Mouse (Mus musculus) yolk sac, embryonic 10.5 days (tissue): ENCODE measurements at regions not wholly inside any gene's neighbourhood (a gene's known extent, or its start where the extent isn't known, plus 50 kb on each side); places are given as distances from the start of the nearest gene placed in this dataset.
"Not testable (repeated sequence)": the region's sequence is repeated elsewhere in the genome, so short reads cannot be mapped to it uniquely, and the experiment has no call there.

Experiments used
- DNase-seq: peaks from one replicate; pipeline ENCODE4 v3.0.0-alpha.2; 2017; ENCODE audit warnings: low spot score

GRCm38 (mm10) chr15:34027111-34027510 lies 330.6 kb downstream of the 9430069I07Rik start:
- not testable (repeated sequence) for DNase-seq

DNA sequence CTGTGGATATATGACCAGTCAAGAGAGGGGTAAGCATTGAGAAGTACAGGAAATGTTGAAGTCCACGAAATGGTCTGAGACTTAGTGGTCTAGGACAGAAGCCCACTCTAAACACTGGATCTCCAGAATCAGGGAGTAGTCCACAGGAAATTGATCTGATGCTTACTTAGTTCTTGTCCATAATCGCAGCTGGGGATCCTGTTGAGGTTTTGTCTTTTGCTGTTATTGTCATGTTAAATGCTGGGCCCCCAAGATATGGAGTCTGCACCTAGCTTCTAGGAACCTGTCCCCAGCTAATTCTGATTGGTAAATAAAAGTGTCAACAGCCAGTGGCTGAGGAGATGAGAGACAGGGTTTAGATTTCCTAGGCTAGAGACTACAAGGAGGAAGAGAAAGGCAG lies 332.3 kb downstream of the 9430069I07Rik start:
- DNase-seq: no peak

GRCm38 (mm10) chr15:34021857-34022256 lies 335.8 kb downstream of the 9430069I07Rik start:
- peak; percentile 42 for DNase-seq

GRCm38 (mm10) chr15:34016397-34017156 lies 341.1 kb downstream of the 9430069I07Rik start:
- DNase-seq: no peak

GRCm38 (mm10) chr15:34008591-34008990 lies 349.1 kb downstream of the 9430069I07Rik start:
- DNase-seq: no peak

DNA sequence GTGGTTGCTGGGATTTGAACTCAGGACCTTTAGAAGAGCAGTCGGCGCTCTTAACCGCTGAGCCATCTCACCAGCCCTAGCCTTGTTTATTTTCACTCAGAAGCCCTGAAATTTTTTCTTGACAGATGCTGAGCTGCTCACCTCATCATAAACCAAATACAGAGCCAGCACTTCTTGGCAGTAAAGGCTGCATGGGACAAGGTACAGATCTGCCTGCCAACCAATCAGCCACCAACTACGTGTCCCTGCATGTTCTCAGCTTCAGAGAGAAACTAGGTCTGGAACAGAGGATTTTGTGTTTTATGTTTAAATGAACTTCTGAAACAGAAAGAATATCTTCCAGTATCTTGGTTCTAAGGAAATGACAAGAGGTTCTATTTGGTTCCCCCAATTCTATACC lies 365.3 kb downstream of the 9430069I07Rik start:
- DNase-seq: no peak

GRCm38 (mm10) chr15:33975077-33975476 lies 382.6 kb downstream of the 9430069I07Rik start:
- DNase-seq: no peak

DNA sequence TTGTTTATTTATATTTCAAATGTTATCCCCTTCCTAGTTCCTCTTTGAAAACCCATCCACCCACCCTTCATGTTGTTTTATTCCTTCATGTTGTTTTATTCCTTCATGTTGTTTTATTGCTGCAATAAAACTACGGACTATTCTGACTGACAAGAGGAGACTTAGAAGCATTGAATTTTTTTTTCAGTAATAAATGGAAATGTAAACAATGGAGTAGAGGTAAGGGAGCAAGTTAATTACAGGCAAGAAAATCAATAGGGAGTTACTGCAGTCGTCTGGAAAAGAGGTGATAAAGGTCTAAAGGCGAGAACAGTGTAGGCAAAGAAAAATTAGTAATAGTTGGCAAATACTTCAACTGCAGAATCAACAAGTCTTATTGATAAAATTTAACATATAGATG lies 384.2 kb downstream of the 9430069I07Rik start:
- DNase-seq: no peak

- no peak for DNase-seq
Observed at GRCm38 (mm10) chr15:33969409-33969808, 388.3 kb downstream of the 9430069I07Rik start.

- DNase-seq: no peak
Observed at GRCm38 (mm10) chr15:33935013-33935664, 422.5 kb downstream of the 9430069I07Rik start.

DNA sequence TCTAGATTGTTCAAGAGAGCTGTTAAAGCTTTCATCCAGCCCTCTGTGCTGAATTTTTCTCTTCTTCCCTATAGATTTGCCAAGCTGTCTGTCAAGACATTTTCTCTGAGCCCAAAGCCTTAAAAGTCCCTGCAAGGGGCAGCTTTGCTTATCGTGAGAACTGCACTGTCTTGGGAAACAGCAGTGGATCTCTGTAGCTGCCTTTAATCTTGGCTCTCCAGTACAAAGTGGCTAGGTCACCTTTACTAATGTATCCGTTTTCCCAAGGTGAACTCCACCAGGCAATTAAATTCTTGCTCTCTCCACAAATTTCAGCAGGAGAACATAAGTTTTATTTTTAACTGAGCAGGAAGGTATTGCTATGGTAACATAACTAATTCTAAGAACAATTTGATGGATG lies 431.2 kb downstream of the 9430069I07Rik start:
- DNase-seq: no peak

DNA sequence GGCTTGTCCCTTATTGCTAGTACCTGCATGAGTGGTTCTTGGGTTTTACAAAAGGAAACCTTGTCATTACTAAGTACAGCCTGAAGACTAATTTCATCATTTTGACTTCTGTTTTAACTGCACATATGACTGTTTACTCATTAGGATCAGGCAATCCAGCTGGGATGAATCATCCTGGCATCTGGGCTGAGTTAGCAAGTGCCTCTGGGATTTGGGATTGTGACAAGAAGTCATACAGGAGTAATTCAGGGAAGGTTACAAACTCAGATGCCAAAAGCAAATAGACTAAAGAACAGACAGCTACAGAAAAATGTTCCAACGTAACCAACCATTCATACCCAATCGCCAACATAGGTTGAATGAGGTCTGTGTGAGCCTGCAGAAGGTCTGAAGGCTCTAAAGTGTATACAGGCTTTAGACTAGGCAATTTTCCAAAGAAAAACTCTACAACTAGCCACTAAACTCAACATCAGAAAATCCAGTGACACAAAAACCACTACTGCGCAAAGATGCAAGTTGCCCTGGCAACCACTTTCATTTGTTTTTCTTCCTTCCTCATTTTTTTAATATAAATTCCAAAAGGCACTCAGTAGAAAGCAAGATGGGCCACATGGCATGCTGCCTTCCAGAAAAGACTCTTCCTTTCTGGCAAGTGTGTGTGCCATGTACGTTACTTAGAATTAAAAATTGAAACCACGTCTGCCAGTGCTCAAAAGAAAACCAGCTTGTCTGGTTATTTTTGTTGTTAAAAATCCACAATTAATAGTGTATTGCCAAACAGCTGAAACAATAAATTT lies 433.4 kb downstream of the 9430069I07Rik start:
- DNase-seq: no peak

- DNase-seq: no peak
Observed at GRCm38 (mm10) chr15:33914891-33915290, 442.8 kb downstream of the 9430069I07Rik start.

- no peak for DNase-seq
Observed at GRCm38 (mm10) chr15:33906727-33907479, 450.8 kb downstream of the 9430069I07Rik start.

- DNase-seq: no peak
Observed at GRCm38 (mm10) chr15:33896076-33896475, 461.6 kb downstream of the 9430069I07Rik start.

DNA sequence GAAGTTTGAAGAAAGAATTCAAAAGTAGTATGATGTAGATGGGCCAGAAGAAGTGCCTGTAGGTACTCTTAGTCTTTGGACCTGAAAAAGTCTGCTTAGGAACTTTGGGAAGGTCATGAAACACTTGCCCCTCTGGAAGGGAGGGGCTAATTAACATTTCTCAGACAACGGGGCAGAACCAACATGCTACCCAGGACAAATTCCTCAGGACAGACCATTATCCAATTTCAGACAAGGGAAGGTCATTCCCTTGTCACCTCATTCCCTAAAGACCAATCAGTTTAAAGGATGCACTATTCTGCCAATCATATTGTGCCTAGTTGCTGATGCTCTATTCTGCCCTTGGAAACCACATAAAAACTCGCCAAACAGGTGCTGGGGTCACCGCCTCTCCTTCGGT lies 467.1 kb downstream of the 9430069I07Rik start:
- no peak for DNase-seq

- DNase-seq: no peak
Observed at GRCm38 (mm10) chr15:33888865-33889368, 468.8 kb downstream of the 9430069I07Rik start.

GRCm38 (mm10) chr15:33862224-33862752 lies 495.4 kb downstream of the 9430069I07Rik start:
- no peak for DNase-seq

DNA sequence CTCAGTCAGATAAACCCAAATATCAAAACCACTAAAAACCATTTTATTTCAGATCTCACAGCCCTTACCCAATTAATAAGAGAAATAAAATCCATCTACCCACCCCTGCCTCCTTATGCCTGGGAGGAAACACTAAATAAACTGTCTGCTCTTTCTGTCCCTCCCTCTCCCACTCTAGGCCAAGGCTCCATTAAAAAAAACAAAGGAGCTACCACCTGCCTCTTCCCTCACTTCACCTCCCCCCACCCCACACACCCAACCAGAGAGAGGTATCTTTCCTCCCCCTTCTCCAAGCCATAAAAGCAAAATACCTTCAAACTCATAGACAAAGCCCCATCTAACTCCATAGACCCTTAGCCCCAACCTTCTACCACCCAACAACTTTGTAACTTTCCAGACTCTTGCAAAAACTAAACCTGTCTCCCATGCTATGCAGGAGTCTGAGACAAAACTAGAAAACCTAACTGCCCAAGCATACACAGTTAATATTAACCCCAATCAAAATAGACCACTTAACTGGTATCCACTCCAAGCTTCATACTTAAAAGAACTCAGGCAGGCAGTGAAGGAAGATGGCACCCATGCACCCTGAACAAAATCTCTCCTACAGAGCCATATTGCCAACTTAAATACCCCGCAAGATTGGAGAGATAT lies 532.1 kb downstream of the 9430069I07Rik start:
- no peak for DNase-seq

GRCm38 (mm10) chr15:33824826-33825225 lies 532.8 kb downstream of the 9430069I07Rik start:
- no peak for DNase-seq

DNA sequence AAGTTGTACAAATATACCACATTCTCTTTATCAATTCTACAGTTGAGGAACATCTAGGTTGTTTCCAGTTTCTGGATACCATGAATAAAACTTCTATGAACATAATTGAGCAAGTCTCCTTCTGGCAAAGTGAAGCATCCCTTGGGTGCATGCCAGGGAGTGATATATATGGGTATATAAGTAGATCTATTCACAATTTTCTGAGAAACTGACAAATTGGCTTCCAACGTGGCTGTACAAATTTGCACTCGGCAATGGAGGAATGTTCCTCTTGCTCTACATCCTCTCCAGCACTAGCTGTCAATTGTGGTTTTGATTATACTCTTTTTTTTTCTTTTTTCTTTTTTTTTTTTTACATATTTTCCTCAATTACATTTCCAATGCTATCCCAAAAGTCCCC lies 576.7 kb downstream of the 9430069I07Rik start:
- no peak for DNase-seq
